Mouse (Mus musculus) 416B (cell line): ENCODE measurements around the gene Usp47.
A peak's percentile ranks its signal among the peaks of the same experiment; 100 is the strongest.

Experiments
- DNase-seq: peaks from one replicate; pipeline ENCODE4 v3.0.0; 2011; ENCODE audit warnings: low read depth

Gene Usp47

GRCm38 (mm10) chr7:112121866-112122500 lies 98.7 kb downstream of the Usp47 start:
- no peak for DNase-seq

GRCm38 (mm10) chr7:112123612-112124011 lies 100.3 kb downstream of the Usp47 start:
- DNase-seq = no peak

GRCm38 (mm10) chr7:112125625-112126260 lies 102.4 kb downstream of the Usp47 start:
- no peak for DNase-seq

GRCm38 (mm10) chr7:112127085-112127637 lies 103.9 kb downstream of the Usp47 start:
- no peak for DNase-seq

GRCm38 (mm10) chr7:112127954-112128353 lies 104.7 kb downstream of the Usp47 start:
- DNase-seq = no peak

GRCm38 (mm10) chr7:112128810-112129209 lies 105.5 kb downstream of the Usp47 start:
- no peak for DNase-seq

GRCm38 (mm10) chr7:112129851-112130250 lies 106.5 kb downstream of the Usp47 start:
- DNase-seq = no peak

- DNase-seq = no peak
Observed at GRCm38 (mm10) chr7:112130660-112131059, 107.4 kb downstream of the Usp47 start.

- no peak for DNase-seq
Observed at GRCm38 (mm10) chr7:112132005-112132404, 108.7 kb downstream of the Usp47 start.

GRCm38 (mm10) chr7:112133277-112133676 lies 110.0 kb downstream of the Usp47 start:
- DNase-seq = no peak

- DNase-seq = no peak
Observed at GRCm38 (mm10) chr7:112135161-112135560, 111.9 kb downstream of the Usp47 start.

GRCm38 (mm10) chr7:112136537-112136936 lies 113.2 kb downstream of the Usp47 start:
- DNase-seq = peak; percentile 81

- DNase-seq = no peak
Observed at GRCm38 (mm10) chr7:112138168-112138508, 114.8 kb downstream of the Usp47 start.

GRCm38 (mm10) chr7:112138509-112139405 lies 115.5 kb downstream of the Usp47 start:
- DNase-seq = peak; percentile 24

- DNase-seq = no peak
Observed at GRCm38 (mm10) chr7:112140725-112141124, 117.4 kb downstream of the Usp47 start.

GRCm38 (mm10) chr7:112142616-112143015 lies 119.3 kb downstream of the Usp47 start:
- DNase-seq = no peak

- DNase-seq = peak; percentile 11
Observed at GRCm38 (mm10) chr7:112143090-112143500, 119.8 kb downstream of the Usp47 start.

- no peak for DNase-seq
Observed at GRCm38 (mm10) chr7:112143978-112144377, 120.7 kb downstream of the Usp47 start.

- no peak for DNase-seq
Observed at GRCm38 (mm10) chr7:112144646-112145179, 121.4 kb downstream of the Usp47 start.

GRCm38 (mm10) chr7:112147979-112148378 lies 124.7 kb downstream of the Usp47 start:
- peak; percentile 27 for DNase-seq

- DNase-seq = no peak
Observed at GRCm38 (mm10) chr7:112149113-112149512, 125.8 kb downstream of the Usp47 start.

- no peak for DNase-seq
Observed at GRCm38 (mm10) chr7:112154445-112154844, 131.1 kb downstream of the Usp47 start.
